Mouse (Mus musculus) induced T-regulatory cell, adult 2 months (primary cell): ENCODE results near the gene Rhoc.

Experiments used
- DNase-seq: peaks from one replicate; pipeline ENCODE4 v3.0.0-alpha.2; 2012; ENCODE audit warnings: low read depth

Gene Rhoc

GRCm38 (mm10) chr3:104816130-104816529 is 28.0 kb downstream of the Rhoc start:
- no peak for DNase-seq

DNA sequence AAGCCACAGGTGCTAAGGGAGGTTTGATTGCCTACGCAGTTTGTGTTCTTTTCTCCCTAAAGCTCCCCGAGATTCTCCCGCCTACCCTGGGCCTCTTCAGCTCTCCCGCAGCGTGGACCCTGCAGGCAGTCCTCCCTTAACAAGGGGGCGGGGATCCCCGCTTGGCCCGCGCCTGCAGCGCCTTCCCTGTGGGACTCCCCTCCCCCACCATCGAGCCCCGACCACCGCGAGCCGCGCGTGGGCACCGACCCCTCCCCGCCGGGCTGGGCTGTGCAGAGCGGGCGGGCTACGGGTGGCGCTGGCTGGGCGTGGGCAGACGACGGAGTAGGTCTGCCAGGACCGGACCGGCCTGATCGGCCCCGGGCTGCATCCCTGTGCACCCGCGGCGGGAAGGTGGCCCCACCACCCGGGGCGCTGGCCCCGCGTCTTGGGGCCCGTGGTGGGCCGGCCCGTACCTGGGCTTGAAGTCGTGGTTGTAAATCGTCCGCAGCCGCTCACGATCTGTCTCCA is 29.4 kb downstream of the Rhoc start:
- peak; percentile 68 for DNase-seq

DNA sequence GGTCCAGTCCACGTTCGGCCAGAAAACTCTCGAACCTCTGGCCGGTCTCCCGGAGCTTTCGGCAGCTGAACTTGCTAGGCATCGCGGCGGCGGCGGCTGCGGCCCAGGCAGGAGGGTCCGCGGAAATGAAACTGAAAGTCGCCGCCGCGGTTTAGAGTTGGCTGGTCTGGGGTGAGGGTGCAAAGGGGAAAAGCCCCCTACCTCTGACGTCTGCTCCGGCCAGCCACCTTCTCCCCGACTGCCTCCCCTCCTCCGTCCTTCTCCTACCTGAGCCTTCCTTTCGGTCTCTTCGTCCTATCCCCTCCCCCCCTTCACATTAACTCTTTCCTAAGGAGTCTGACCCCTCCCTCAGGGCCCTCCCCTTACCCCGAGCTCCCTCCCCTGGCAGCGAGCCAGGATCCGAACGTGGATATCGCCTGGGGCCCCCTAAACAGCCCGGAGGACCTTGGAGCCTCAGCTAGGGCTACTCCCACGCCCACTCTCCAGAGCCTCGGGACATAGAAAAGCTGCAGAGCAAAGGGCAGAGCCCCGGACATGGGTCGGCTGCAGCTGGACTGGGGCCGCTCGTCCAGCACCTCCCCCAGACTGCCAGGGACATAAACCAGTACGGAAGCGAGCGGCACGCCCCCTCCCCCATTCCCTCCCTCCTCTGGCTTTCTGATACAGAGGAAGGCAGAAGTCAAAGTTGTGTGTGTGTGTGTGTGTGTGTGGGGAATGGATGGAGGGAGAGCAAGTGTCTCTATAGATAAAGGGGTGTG is 30.0 kb downstream of the Rhoc start, which contains the start of gene Mov10:
Mov10 (minus strand) TSS at position 573 of the 758 bp plus-strand sequence.
- DNase-seq = peak; percentile 89

DNA sequence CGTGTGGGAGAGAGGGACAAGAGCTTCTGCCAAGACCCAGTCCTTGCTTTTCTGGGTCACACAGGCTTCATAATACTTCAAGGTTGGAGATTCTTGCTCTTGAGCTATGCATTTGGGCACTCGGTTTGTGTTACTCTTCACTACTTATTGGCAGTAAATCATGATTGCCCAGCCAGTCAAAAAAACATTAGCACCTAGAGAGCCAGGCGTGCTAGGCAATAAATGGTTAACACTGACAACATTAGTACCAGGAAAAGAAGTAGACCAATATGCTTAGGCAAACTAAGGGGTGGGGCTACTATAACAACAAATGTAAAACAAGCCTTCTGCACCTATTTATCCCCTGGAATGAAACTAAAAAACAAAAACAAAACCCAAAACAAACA is 30.6 kb downstream of the Rhoc start:
- DNase-seq = peak; percentile 57

- DNase-seq = no peak
Measured at GRCm38 (mm10) chr3:104820426-104820825, 32.3 kb downstream of the Rhoc start.

DNA sequence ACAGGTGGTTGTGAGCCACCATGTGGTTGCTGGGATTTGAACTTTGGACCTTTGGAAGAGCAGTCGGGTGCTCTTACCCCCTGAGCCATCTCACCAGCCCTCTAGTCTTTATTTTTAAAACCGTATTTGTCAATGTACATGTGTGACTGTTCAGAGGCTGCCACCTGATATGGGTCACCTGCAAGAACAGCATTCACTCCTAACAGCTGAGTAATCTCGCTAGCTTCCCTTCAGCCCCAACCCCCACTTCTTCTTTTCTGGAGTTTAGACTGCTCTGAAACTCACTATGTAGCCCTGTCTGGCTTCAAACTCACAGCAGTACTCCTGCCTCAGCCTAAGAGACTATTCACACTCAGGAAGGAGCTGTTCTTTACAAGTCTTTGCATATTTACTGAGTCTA is 34.2 kb downstream of the Rhoc start:
- DNase-seq = no peak

GRCm38 (mm10) chr3:104835797-104836196 is 47.6 kb downstream of the Rhoc start:
- no peak for DNase-seq

GRCm38 (mm10) chr3:104841049-104841448 is 52.9 kb downstream of the Rhoc start:
- peak; percentile 57 for DNase-seq
